Mouse (Mus musculus) forebrain, embryonic 11.5 days (tissue): ENCODE results near the gene Stil. TPM values are rescaled to one million over a fixed set of nuclear protein-coding genes. Genes with fewer than 3 reads are reported as not detected.

ENCODE experiments used
- ATAC-seq: fragments of 200-750 bp; cut with Nextera tagmentation; replicated peaks from 2 replicates; pipeline ENCODE4 v1.8.0; 2017; ENCODE audit warnings: moderate TSS enrichment; ENCODE audit not compliant: low FRiP score
- DNase-seq: peaks from one replicate; pipeline ENCODE4 v3.0.0-alpha.2; 2017; ENCODE audit warnings: low spot score
- H3K27ac ChIP-seq: fragments of 300-500 bp; sonication (generic); 2 replicates; pipeline ENCODE4 v1.5.1; 2014; ENCODE audit warnings: low read depth, low read length
- H3K27me3 ChIP-seq: fragments of 300-500 bp; sonication (generic); 2 replicates; pipeline ENCODE4 v1.6.1; 2014; ENCODE audit warnings: mild to moderate bottlenecking, low read length, mixed read lengths; ENCODE audit not compliant: control insufficient read depth, insufficient read depth
- H3K36me3 ChIP-seq: fragments of 300-500 bp; sonication (generic); 2 replicates; pipeline ENCODE4 v1.6.1; 2014; ENCODE audit warnings: mild to moderate bottlenecking, low read length, moderate library complexity, mixed read lengths; ENCODE audit not compliant: control insufficient read depth, insufficient read depth
- H3K4me1 ChIP-seq: fragments of 300-500 bp; sonication (generic); replicated peaks from 2 replicates; pipeline ENCODE4 v1.6.1; 2014; ENCODE audit warnings: low read length, mixed read lengths; ENCODE audit not compliant: control insufficient read depth, insufficient read depth
- H3K4me2 ChIP-seq: fragments of 300-500 bp; sonication (generic); 2 replicates; pipeline ENCODE4 v1.6.1; 2014; ENCODE audit warnings: low read depth, mild to moderate bottlenecking, low read length, moderate library complexity, mixed read lengths; ENCODE audit not compliant: severe bottlenecking
- H3K4me3 ChIP-seq: fragments of 300-500 bp; sonication (generic); 2 replicates; pipeline ENCODE4 v1.5.1; 2014; ENCODE audit warnings: low read depth, low read length
- H3K9ac ChIP-seq: fragments of 300-500 bp; sonication (generic); 2 replicates; pipeline ENCODE4 v1.6.1; 2014; ENCODE audit warnings: low read length
- H3K9me3 ChIP-seq: fragments of 300-500 bp; sonication (generic); 2 replicates; pipeline ENCODE4 v1.6.1; 2016; ENCODE audit warnings: low read length, mixed read lengths; ENCODE audit not compliant: control insufficient read depth
- WGBS: fragments of 180-500 bp; shearing (Covaris S2); extraction: QIAGEN DNeasy Blood & Tissue Kit; methylation state at CpG from one replicate; pipeline ENCODE4 v1.1.7; 2014; 5-methylcytosine and 5-hydroxymethylcytosine counted together
- polyA plus RNA-seq: library from polyadenylated mRNA; unstranded; fragments of >200 nt; fragmentation: Nextera tagmentation; extraction: Ambion mirVana; gene quantifications from 2 replicates; pipeline ENCODE4 v1.2.1, GENCODE M21; 2014

The Stil gene
- polyA plus RNA-seq, 1 experiment from 2014 or later = 32.2 TPM

- no peak overlapping the region for H3K4me3 ChIP-seq
- H3K36me3 ChIP-seq = no peaks in the 10 kb centered on the region
- no peaks in the 10 kb centered on the region for H3K27me3 ChIP-seq
- ATAC-seq (no peak), DNase-seq (no peak)
- no peak overlapping the region for H3K27ac ChIP-seq
- 88% methylated on average over 1 of the region's 1 CpGs for WGBS
- H3K4me1 ChIP-seq = no peaks in the 10 kb centered on the region
- H3K9me3 ChIP-seq = no peaks in the 10 kb centered on the region
- H3K9ac ChIP-seq = no peak overlapping the region
- H3K4me2 ChIP-seq = no peak overlapping the region
Observed at GRCm38 (mm10) chr4:114982619-114983018, 17.3 kb upstream of the Stil start.

GRCm38 (mm10) chr4:114983020-114983419 is 16.9 kb upstream of the Stil start:
- H3K36me3 ChIP-seq = no peaks in the 10 kb centered on the region
- ATAC-seq = no peak
- no peak overlapping the region for H3K9ac ChIP-seq
- H3K4me2 ChIP-seq = no peak overlapping the region
- H3K27ac ChIP-seq = no peak overlapping the region
- H3K4me1 ChIP-seq = no peaks in the 10 kb centered on the region
- WGBS = 86% methylated on average over 1 of the region's 1 CpGs
- H3K4me3 ChIP-seq = no peak overlapping the region
- H3K9me3 ChIP-seq = no peaks in the 10 kb centered on the region
- no peak for DNase-seq
- H3K27me3 ChIP-seq = no peaks in the 10 kb centered on the region

- 4% methylated on average over 8 of the region's 8 CpGs for WGBS
- DNase-seq = no peak
- Histone ChIP-seq H3K9me3 (no peaks in the 10 kb centered on the region), H3K27ac (peak overlapping the region; percentile 99), H3K36me3 (no peaks in the 10 kb centered on the region), H3K27me3 (no peaks in the 10 kb centered on the region), H3K4me2 (peak overlapping the region; percentile 76), H3K9ac (peak overlapping the region; percentile 92), H3K4me3 (peak overlapping the region; percentile 85), H3K4me1 (no peaks in the 10 kb centered on the region)
- ATAC-seq = peak; percentile 52
Observed at GRCm38 (mm10) chr4:114986211-114986590, 13.8 kb upstream of the Stil start.

GRCm38 (mm10) chr4:114986591-114987432 is 13.1 kb upstream of the Stil start, which contains the start of gene Cmpk1:
Gene Cmpk1, minus strand, starts transcription at chr4:114987241.
- Histone ChIP-seq H3K9ac (peak within 1 kb of the TSS; percentile 92), H3K4me1 (no peaks in the 10 kb centered on the region), H3K27me3 (no peaks in the 10 kb centered on the region), H3K4me3 (peak within 1 kb of the TSS; percentile 85), H3K9me3 (no peaks in the 10 kb centered on the region), H3K4me2 (peak within 1 kb of the TSS; percentile 76), H3K27ac (peak within 1 kb of the TSS; percentile 99), H3K36me3 (no peaks in the 10 kb centered on the region)
- under 1% methylated on average over 70 of the region's 93 CpGs for WGBS
- peak; percentile 90 for DNase-seq
- ATAC-seq = peak; percentile 97

GRCm38 (mm10) chr4:114994218-114994617 is 5.7 kb upstream of the Stil start:
- Histone ChIP-seq H3K27ac (no peak overlapping the region), H3K9me3 (no peaks in the 10 kb centered on the region), H3K4me2 (no peak overlapping the region), H3K4me1 (no peaks in the 10 kb centered on the region), H3K27me3 (no peaks in the 10 kb centered on the region), H3K36me3 (no peaks in the 10 kb centered on the region), H3K9ac (no peak overlapping the region), H3K4me3 (no peak overlapping the region)
- ATAC-seq (no peak), DNase-seq (no peak)
- 85% methylated on average over 3 of the region's 3 CpGs for WGBS

- Histone ChIP-seq H3K9me3 (no peaks in the 10 kb centered on the region), H3K9ac (no peak overlapping the region), H3K4me3 (no peak overlapping the region), H3K27me3 (no peaks in the 10 kb centered on the region), H3K27ac (no peak overlapping the region), H3K36me3 (no peaks in the 10 kb centered on the region), H3K4me2 (no peak overlapping the region), H3K4me1 (peaks cover 7% of the 10 kb centered on the region; the same call in 1 of the 2 replicates)
- ATAC-seq (no peak), DNase-seq (no peak)
- 58% methylated on average over 3 of the region's 3 CpGs for WGBS
Observed at GRCm38 (mm10) chr4:114997051-114997450, 2.9 kb upstream of the Stil start.

- no peaks in the 10 kb centered on the region; the same call in 1 of the 2 replicates for H3K36me3 ChIP-seq
- peak overlapping the region; percentile 68 for H3K4me2 ChIP-seq
- H3K27ac ChIP-seq = peak overlapping the region; percentile 92
- no peaks in the 10 kb centered on the region for H3K27me3 ChIP-seq
- ATAC-seq (peak; percentile 44), DNase-seq (no peak)
- peaks cover 7% of the 10 kb centered on the region; the same call in 1 of the 2 replicates for H3K4me1 ChIP-seq
- H3K4me3 ChIP-seq = peak overlapping the region; percentile 71
- 11% methylated on average over 9 of the region's 9 CpGs for WGBS
- H3K9me3 ChIP-seq = no peaks in the 10 kb centered on the region
- H3K9ac ChIP-seq = peak overlapping the region; percentile 73
Observed at GRCm38 (mm10) chr4:114999445-114999772, 550 bp upstream of the Stil start.

GRCm38 (mm10) chr4:115000429-115000795 is 453 bp downstream of the Stil start:
- Histone ChIP-seq H3K27ac (peak overlapping the region; percentile 68; the same call in 1 of the 2 replicates), H3K4me1 (peaks cover 7% of the 10 kb centered on the region; the same call in 1 of the 2 replicates), H3K4me2 (peak overlapping the region; percentile 78), H3K9ac (peak overlapping the region; percentile 82), H3K4me3 (peak overlapping the region; percentile 71), H3K9me3 (no peaks in the 10 kb centered on the region), H3K36me3 (no peaks in the 10 kb centered on the region; the same call in 1 of the 2 replicates), H3K27me3 (no peaks in the 10 kb centered on the region)
- 1% methylated on average over 8 of the region's 8 CpGs for WGBS
- DNase-seq (no peak), ATAC-seq (peak; percentile 42)

- H3K27me3 ChIP-seq = no peaks in the 10 kb centered on the region
- 93% methylated on average over 3 of the region's 3 CpGs for WGBS
- H3K27ac ChIP-seq = no peak overlapping the region
- no peak for DNase-seq
- no peaks in the 10 kb centered on the region for H3K9me3 ChIP-seq
- no peak overlapping the region for H3K4me3 ChIP-seq
- ATAC-seq = no peak
- H3K9ac ChIP-seq = no peak overlapping the region
- H3K4me1 ChIP-seq = no peaks in the 10 kb centered on the region
- H3K4me2 ChIP-seq = no peak overlapping the region
- H3K36me3 ChIP-seq = peaks cover 5% of the 10 kb centered on the region; the same call in 1 of the 2 replicates
Observed at GRCm38 (mm10) chr4:115014276-115014675, 14.3 kb downstream of the Stil start.
